Comparison of ENCODE assay signal across 8 mouse cellular contexts in genomic region chr4:102087566-102088234, GRCm38 (mm10). TPM values are rescaled to one million over a fixed set of nuclear protein-coding genes. Genes with fewer than 3 reads are reported as not detected.
DNase-seq lines count a peak whose midpoint lies in the region; ATAC-seq and TF ChIP-seq lines count a peak whose summit lies in the region.

No protein-coding gene starts in this region.

- TF ChIP-seq POLR2A in embryonic fibroblast, embryonic 13.5 days (IDR thresholded peaks at IDR 0.05; ENCODE audit: low read depth, low read length) = no peak
- TF ChIP-seq POLR2A in liver, adult 2 months (IDR thresholded peaks at IDR 0.05; ENCODE audit: extremely low read depth, insufficient read depth, low read length) = no peak

- TF ChIP-seq CTCF in embryonic fibroblast, embryonic 13.5 days (IDR thresholded peaks at IDR 0.05; ENCODE audit: borderline replicate concordance, insufficient read depth, low read length) = no peak
- no peak for TF ChIP-seq CTCF in liver, adult 2 months (IDR thresholded peaks at IDR 0.05; ENCODE audit: low read depth, low read length)

- WGBS in intestine, embryonic 15.5 days = under 1% methylated on average over 64 of the region's 64 CpGs
- 2% methylated on average over 64 of the region's 64 CpGs for WGBS in liver, adult 2 months

- peak overlapping the region; percentile 46 for H3K9ac ChIP-seq in intestine, embryonic 15.5 days
- H3K9ac ChIP-seq in liver, adult 2 months (ENCODE audit: low read depth, low read length) = peak overlapping the region; percentile 18; the same call in 1 of the 2 replicates

- H3K27ac ChIP-seq in embryonic fibroblast, embryonic 13.5 days (ENCODE audit: insufficient read depth, low read length) = no peak overlapping the region
- no peak overlapping the region for H3K27ac ChIP-seq in intestine, embryonic 15.5 days
- H3K27ac ChIP-seq in liver, adult 2 months (replicated peaks; ENCODE audit: insufficient read depth, low read depth, low read length) = no peak overlapping the region

- no peaks in the 10 kb centered on the region for H3K36me3 ChIP-seq in intestine, embryonic 15.5 days
- no peaks in the 10 kb centered on the region for H3K36me3 ChIP-seq in liver, adult 2 months (ENCODE audit: control insufficient read depth, insufficient read depth, low read length)

- H3K9me3 ChIP-seq in intestine, embryonic 15.5 days = no peaks in the 10 kb centered on the region

- DNase-seq in gastrocnemius, postnatal 14 days = peak; percentile 6
- DNase-seq in gastrocnemius, adult 8-10 months (ENCODE audit: low spot score in 2 of 2) = no peak
- DNase-seq in adrenal gland, postnatal 36 days = peak; percentile 5 to 7
- no peak for DNase-seq in liver, adult 2 months (ENCODE audit: extremely low read depth, low read depth, low spot score)
- DNase-seq in retina, embryonic 14.5 days (ENCODE audit: low spot score) = peak; percentile 65
- no peak for DNase-seq in thymus, postnatal 36 days

- H3K79me2 ChIP-seq in liver, adult 2 months (ENCODE audit: control insufficient read depth, insufficient read depth, low read length) = no peaks in the 10 kb centered on the region

- intact Hi-C loops in gastrocnemius, postnatal 14 days (cut with DNase I; ENCODE audit: low total_unique reads) = no loop called here

- peak overlapping the region; percentile 93 for H3K4me2 ChIP-seq in intestine, embryonic 15.5 days (replicated peaks)

- ATAC-seq in intestine, embryonic 15.5 days = peak; percentile 61

- H3K27me3 ChIP-seq in intestine, embryonic 15.5 days (replicated peaks) = peaks cover 13% of the 10 kb centered on the region
- peaks cover 15% of the 10 kb centered on the region for H3K27me3 ChIP-seq in liver, adult 2 months (ENCODE audit: control insufficient read depth, insufficient read depth, low read length)

- H3K4me3 ChIP-seq in embryonic fibroblast, embryonic 13.5 days (ENCODE audit: insufficient read depth, low read length) = peak overlapping the region; percentile 12
- peak overlapping the region; percentile 60 for H3K4me3 ChIP-seq in intestine, embryonic 15.5 days (replicated peaks)
- H3K4me3 ChIP-seq in liver, adult 2 months (ENCODE audit: insufficient read depth, low read depth, low read length) = peak overlapping the region; percentile 53; the same call in 1 of the 2 replicates

- H3K4me1 ChIP-seq in embryonic fibroblast, embryonic 13.5 days (ENCODE audit: control insufficient read depth, insufficient read depth, low read length) = no peaks in the 10 kb centered on the region
- H3K4me1 ChIP-seq in intestine, embryonic 15.5 days (replicated peaks) = peaks cover 6% of the 10 kb centered on the region; the same call in 1 of the 2 replicates
- H3K4me1 ChIP-seq in liver, adult 2 months (ENCODE audit: control insufficient read depth, insufficient read depth, low read length) = no peaks in the 10 kb centered on the region

RNA-seq across cellular contexts. Expression of gene Pde4b, which starts 0.4 kb away (rescaled TPM):
- 10 to 100 TPM; 28.8 to 39.4 TPM for total RNA-seq in gastrocnemius, postnatal 14 days (2021)
- total RNA-seq in gastrocnemius, adult 8-10 months (2022) = 100 to 1,000 TPM in 1 of 4 experiments, 10 to 100 TPM in 3; 53.6 to 108 (median 62.0) TPM
- total RNA-seq in adrenal gland, postnatal 36 days (2021) = 1 to 10 TPM; 3.4 to 6.4 TPM
- polyA plus RNA-seq in embryonic fibroblast, embryonic 13.5 days (2011; ENCODE audit: insufficient read length, low read depth, missing spikeins) = 14.2 and 19.0 TPM in 2 replicates
- 12.9 and 13.4 TPM in 2 replicates for polyA plus RNA-seq in intestine, embryonic 15.5 days (2015; fragmentation: Nextera tagmentation; extraction: Ambion mirVana)
- total RNA-seq in liver, adult 2 months (2014; rRNA removed) = 10.7 and 13.0 TPM in 2 replicates
- 6.6 and 8.0 TPM in 2 replicates for polyA plus RNA-seq in liver, adult 2 months (2012; rRNA removed)

Comparison
In these comparisons a context has a peak if more than half of its experiments do, and no peak if none do; other contexts are left out.
1. DNase-seq: peak in gastrocnemius, postnatal 14 days (single experiment), adrenal gland, postnatal 36 days (2 of 2) and retina, embryonic 14.5 days (single experiment); none in gastrocnemius, adult 8-10 months (0 of 2), liver, adult 2 months (single experiment) and thymus, postnatal 36 days (0 of 2).
2. Peak in every context shown above with its lines, with median percentiles within 50 percentile points of each other: H3K4me3 ChIP-seq.